Mouse (Mus musculus): ENCODE measurements around the gene Smarcd1. TPM values are rescaled to one million over a fixed set of nuclear protein-coding genes. Genes with fewer than 3 reads are reported as not detected.

The Smarcd1 gene
- polyA plus RNA-seq, 1 experiment from 2014 or later: 111 TPM

GRCm38 (mm10) chr15:99664600-99665451 lies 37.1 kb upstream of the Smarcd1 start:
- Histone ChIP-seq H3K9ac (replicated peaks; ENCODE audit: low read depth, low read length) (peak overlapping the region; percentile 76), H3K4me2 (ENCODE audit: low read length) (peak overlapping the region; percentile 87), H3K4me3 (replicated peaks; ENCODE audit: low read length) (peak overlapping the region; percentile 52), H3K9me3 (ENCODE audit: control insufficient read depth, low read length) (no peaks in the 10 kb centered on the region), H3K27me3 (replicated peaks; ENCODE audit: control insufficient read depth, insufficient read depth, low read length) (no peaks in the 10 kb centered on the region), H3K36me3 (ENCODE audit: control insufficient read depth, insufficient read depth) (no peaks in the 10 kb centered on the region), H3K4me1 (replicated peaks; ENCODE audit: control insufficient read depth, insufficient read depth, low read length) (peaks cover 46% of the 10 kb centered on the region), H3K27ac (ENCODE audit: low read length) (peak overlapping the region; percentile 94)
- peak; percentile 82 for ATAC-seq
- under 1% methylated on average over 51 of the region's 52 CpGs for WGBS

- H3K27me3 ChIP-seq (replicated peaks; ENCODE audit: control insufficient read depth, insufficient read depth, low read length): no peaks in the 10 kb centered on the region
- H3K9me3 ChIP-seq (ENCODE audit: control insufficient read depth, low read length): no peaks in the 10 kb centered on the region
- no peak overlapping the region for H3K27ac ChIP-seq (ENCODE audit: low read length)
- no peaks in the 10 kb centered on the region for H3K36me3 ChIP-seq (ENCODE audit: control insufficient read depth, insufficient read depth)
- no peak for ATAC-seq
- H3K9ac ChIP-seq (replicated peaks; ENCODE audit: low read depth, low read length): no peak overlapping the region
- WGBS: 100% methylated on average over 2 of the region's 2 CpGs
- H3K4me3 ChIP-seq (replicated peaks; ENCODE audit: low read length): no peak overlapping the region
- no peak overlapping the region for H3K4me2 ChIP-seq (ENCODE audit: low read length)
- H3K4me1 ChIP-seq (replicated peaks; ENCODE audit: control insufficient read depth, insufficient read depth, low read length): peaks cover 57% of the 10 kb centered on the region
Measured at GRCm38 (mm10) chr15:99667544-99667943, 34.4 kb upstream of the Smarcd1 start.

- peak overlapping the region; percentile 12 for H3K4me2 ChIP-seq (ENCODE audit: low read length)
- no peaks in the 10 kb centered on the region for H3K9me3 ChIP-seq (ENCODE audit: control insufficient read depth, low read length)
- no peak overlapping the region for H3K4me3 ChIP-seq (replicated peaks; ENCODE audit: low read length)
- ATAC-seq: no peak
- 2% methylated on average over 12 of the region's 12 CpGs for WGBS
- H3K27me3 ChIP-seq (replicated peaks; ENCODE audit: control insufficient read depth, insufficient read depth, low read length): no peaks in the 10 kb centered on the region
- no peaks in the 10 kb centered on the region for H3K36me3 ChIP-seq (ENCODE audit: control insufficient read depth, insufficient read depth)
- peaks cover 59% of the 10 kb centered on the region for H3K4me1 ChIP-seq (replicated peaks; ENCODE audit: control insufficient read depth, insufficient read depth, low read length)
- no peak overlapping the region for H3K27ac ChIP-seq (ENCODE audit: low read length)
- no peak overlapping the region for H3K9ac ChIP-seq (replicated peaks; ENCODE audit: low read depth, low read length)
Measured at GRCm38 (mm10) chr15:99668881-99669280, 33.0 kb upstream of the Smarcd1 start.

GRCm38 (mm10) chr15:99669392-99669791 lies 32.5 kb upstream of the Smarcd1 start:
- Histone ChIP-seq H3K4me2 (ENCODE audit: low read length) (no peak overlapping the region; the same call in 1 of the 2 replicates), H3K27ac (ENCODE audit: low read length) (peak overlapping the region; percentile 16; the same call in 1 of the 2 replicates), H3K4me3 (replicated peaks; ENCODE audit: low read length) (no peak overlapping the region), H3K4me1 (replicated peaks; ENCODE audit: control insufficient read depth, insufficient read depth, low read length) (peaks cover 54% of the 10 kb centered on the region), H3K9me3 (ENCODE audit: control insufficient read depth, low read length) (no peaks in the 10 kb centered on the region), H3K27me3 (replicated peaks; ENCODE audit: control insufficient read depth, insufficient read depth, low read length) (no peaks in the 10 kb centered on the region), H3K9ac (replicated peaks; ENCODE audit: low read depth, low read length) (no peak overlapping the region), H3K36me3 (ENCODE audit: control insufficient read depth, insufficient read depth) (no peaks in the 10 kb centered on the region)
- WGBS: 0% methylated on average over 1 of the region's 1 CpGs
- no peak for ATAC-seq

GRCm38 (mm10) chr15:99670154-99670821 lies 31.6 kb upstream of the Smarcd1 start, which contains the start of gene Asic1:
TSS of gene Asic1 (plus strand) at chr15:99670368.
- H3K9ac ChIP-seq (replicated peaks; ENCODE audit: low read depth, low read length): peak within 1 kb of the TSS; percentile 90
- H3K4me2 ChIP-seq (ENCODE audit: low read length): peak within 1 kb of the TSS; percentile 62
- H3K9me3 ChIP-seq (ENCODE audit: control insufficient read depth, low read length): no peaks in the 10 kb centered on the region
- peak within 1 kb of the TSS; percentile 73 for H3K4me3 ChIP-seq (replicated peaks; ENCODE audit: low read length)
- peak within 1 kb of the TSS; percentile 86 for H3K27ac ChIP-seq (ENCODE audit: low read length)
- H3K4me1 ChIP-seq (replicated peaks; ENCODE audit: control insufficient read depth, insufficient read depth, low read length): peaks cover 51% of the 10 kb centered on the region
- WGBS: under 1% methylated on average over 59 of the region's 74 CpGs
- no peaks in the 10 kb centered on the region for H3K36me3 ChIP-seq (ENCODE audit: control insufficient read depth, insufficient read depth)
- ATAC-seq: peak; percentile 67
- H3K27me3 ChIP-seq (replicated peaks; ENCODE audit: control insufficient read depth, insufficient read depth, low read length): no peaks in the 10 kb centered on the region

- Histone ChIP-seq H3K4me3 (replicated peaks; ENCODE audit: low read length) (peak overlapping the region; percentile 73), H3K9me3 (ENCODE audit: control insufficient read depth, low read length) (no peaks in the 10 kb centered on the region), H3K27me3 (replicated peaks; ENCODE audit: control insufficient read depth, insufficient read depth, low read length) (no peaks in the 10 kb centered on the region), H3K9ac (replicated peaks; ENCODE audit: low read depth, low read length) (peak overlapping the region; percentile 90), H3K27ac (ENCODE audit: low read length) (peak overlapping the region; percentile 86), H3K36me3 (ENCODE audit: control insufficient read depth, insufficient read depth) (no peaks in the 10 kb centered on the region), H3K4me2 (ENCODE audit: low read length) (peak overlapping the region; percentile 62), H3K4me1 (replicated peaks; ENCODE audit: control insufficient read depth, insufficient read depth, low read length) (peaks cover 45% of the 10 kb centered on the region)
- WGBS: 9% methylated on average over 15 of the region's 17 CpGs
- ATAC-seq: peak; percentile 38
Measured at GRCm38 (mm10) chr15:99670964-99671670, 30.8 kb upstream of the Smarcd1 start.

GRCm38 (mm10) chr15:99671783-99672182 lies 30.1 kb upstream of the Smarcd1 start:
- Histone ChIP-seq H3K9ac (replicated peaks; ENCODE audit: low read depth, low read length) (peak overlapping the region; percentile 90; the same call in 1 of the 2 replicates), H3K27ac (ENCODE audit: low read length) (no peak overlapping the region), H3K4me3 (replicated peaks; ENCODE audit: low read length) (peak overlapping the region; percentile 73), H3K36me3 (ENCODE audit: control insufficient read depth, insufficient read depth) (no peaks in the 10 kb centered on the region), H3K9me3 (ENCODE audit: control insufficient read depth, low read length) (no peaks in the 10 kb centered on the region), H3K4me1 (replicated peaks; ENCODE audit: control insufficient read depth, insufficient read depth, low read length) (peaks cover 47% of the 10 kb centered on the region), H3K4me2 (ENCODE audit: low read length) (peak overlapping the region; percentile 62), H3K27me3 (replicated peaks; ENCODE audit: control insufficient read depth, insufficient read depth, low read length) (no peaks in the 10 kb centered on the region)
- ATAC-seq: no peak
- WGBS: 77% methylated on average over 14 of the region's 14 CpGs

GRCm38 (mm10) chr15:99674866-99675265 lies 27.1 kb upstream of the Smarcd1 start:
- H3K4me2 ChIP-seq (ENCODE audit: low read length): no peak overlapping the region
- H3K9ac ChIP-seq (replicated peaks; ENCODE audit: low read depth, low read length): no peak overlapping the region

GRCm38 (mm10) chr15:99677089-99677488 lies 24.8 kb upstream of the Smarcd1 start:
- Histone ChIP-seq H3K27ac (ENCODE audit: low read length) (peak overlapping the region; percentile 6), H3K9me3 (ENCODE audit: control insufficient read depth, low read length) (no peaks in the 10 kb centered on the region), H3K27me3 (replicated peaks; ENCODE audit: control insufficient read depth, insufficient read depth, low read length) (no peaks in the 10 kb centered on the region), H3K36me3 (ENCODE audit: control insufficient read depth, insufficient read depth) (no peaks in the 10 kb centered on the region), H3K4me2 (ENCODE audit: low read length) (0 out of 2 replicates have a peak overlapping the region, but pooled peaks have one; percentile 7), H3K4me3 (replicated peaks; ENCODE audit: low read length) (no peak overlapping the region), H3K4me1 (replicated peaks; ENCODE audit: control insufficient read depth, insufficient read depth, low read length) (peaks cover 29% of the 10 kb centered on the region), H3K9ac (replicated peaks; ENCODE audit: low read depth, low read length) (0 out of 2 replicates have a peak overlapping the region, but pooled peaks have one; percentile 15)
- WGBS: 23% methylated on average over 8 of the region's 8 CpGs
- ATAC-seq: peak; percentile 81

More at GRCm38 (mm10) chr15:99674866-99675265, 27.1 kb upstream of the Smarcd1 start:
- Histone ChIP-seq H3K36me3 (ENCODE audit: control insufficient read depth, insufficient read depth) (no peaks in the 10 kb centered on the region), H3K9me3 (ENCODE audit: control insufficient read depth, low read length) (no peaks in the 10 kb centered on the region), H3K27me3 (replicated peaks; ENCODE audit: control insufficient read depth, insufficient read depth, low read length) (no peaks in the 10 kb centered on the region), H3K4me1 (replicated peaks; ENCODE audit: control insufficient read depth, insufficient read depth, low read length) (peaks cover 40% of the 10 kb centered on the region), H3K27ac (ENCODE audit: low read length) (no peak overlapping the region), H3K4me3 (replicated peaks; ENCODE audit: low read length) (no peak overlapping the region)
- 79% methylated on average over 3 of the region's 3 CpGs for WGBS
- no peak for ATAC-seq

Measured in forebrain, embryonic 16.5 days (tissue).